Mouse (Mus musculus) stomach, embryonic 14.5 days (tissue): ENCODE data around the gene Sidt2. TPM values are rescaled to one million over a fixed set of nuclear protein-coding genes. Genes with fewer than 3 reads are reported as not detected.

Experiments used
- ATAC-seq: fragments of 200-750 bp; cut with Nextera tagmentation; 2 replicates; pipeline ENCODE4 v1.8.0; 2017; ENCODE audit warnings: low read depth, moderate TSS enrichment; ENCODE audit not compliant: insufficient number of reproducible peaks, insufficient read depth, low FRiP score
- H3K27ac ChIP-seq: fragments of 300-500 bp; sonication (generic); 2 replicates; pipeline ENCODE4 v1.5.1; 2014; ENCODE audit warnings: mild to moderate bottlenecking, low read length, moderate library complexity, mixed read lengths
- H3K27me3 ChIP-seq: fragments of 300-500 bp; sonication (generic); 2 replicates; pipeline ENCODE4 v1.6.1; 2014; ENCODE audit warnings: low read length, control low read depth, mixed read lengths; ENCODE audit not compliant: control insufficient read depth, insufficient read depth
- H3K36me3 ChIP-seq: fragments of 300-500 bp; sonication (generic); 2 replicates; pipeline ENCODE4 v1.6.1; 2014; ENCODE audit warnings: mild to moderate bottlenecking, control low read depth, low read length, moderate library complexity, mixed read lengths; ENCODE audit not compliant: control insufficient read depth, insufficient read depth
- H3K4me1 ChIP-seq: fragments of 300-500 bp; sonication (generic); 2 replicates; pipeline ENCODE4 v1.6.1; 2014; ENCODE audit warnings: low read length, control low read depth, mixed read lengths; ENCODE audit not compliant: control insufficient read depth, insufficient read depth
- H3K4me2 ChIP-seq: fragments of 300-500 bp; sonication (generic); replicated peaks from 2 replicates; pipeline ENCODE4 v1.6.1; 2014; ENCODE audit warnings: low read depth, low read length, control low read depth
- H3K4me3 ChIP-seq: fragments of 300-500 bp; sonication (generic); 2 replicates; pipeline ENCODE4 v1.5.1; 2014; ENCODE audit warnings: low read depth, low read length, control low read depth
- H3K9ac ChIP-seq: fragments of 300-500 bp; sonication (generic); replicated peaks from 2 replicates; pipeline ENCODE4 v1.6.1; 2014; ENCODE audit warnings: low read depth, mild to moderate bottlenecking, control low read depth, low read length, moderate library complexity, mixed read lengths
- H3K9me3 ChIP-seq: fragments of 300-500 bp; sonication (generic); 2 replicates; pipeline ENCODE4 v1.6.1; 2016; ENCODE audit warnings: low read depth, low read length, control low read depth; ENCODE audit not compliant: control insufficient read depth
- WGBS: fragments of 180-500 bp; shearing (Covaris S2); extraction: QIAGEN DNeasy Blood & Tissue Kit; methylation state at CpG from one replicate; pipeline ENCODE4 v1.1.7; 2014; 5-methylcytosine and 5-hydroxymethylcytosine counted together
- polyA plus RNA-seq: library from polyadenylated mRNA; unstranded; fragments of >200 nt; fragmentation: Nextera tagmentation; extraction: Ambion mirVana; gene quantifications from 2 replicates; pipeline ENCODE4 v1.2.1, GENCODE M21; 2014

Sidt2 gene
- polyA plus RNA-seq = 41.5 and 42.1 TPM in 2 replicates

DNA sequence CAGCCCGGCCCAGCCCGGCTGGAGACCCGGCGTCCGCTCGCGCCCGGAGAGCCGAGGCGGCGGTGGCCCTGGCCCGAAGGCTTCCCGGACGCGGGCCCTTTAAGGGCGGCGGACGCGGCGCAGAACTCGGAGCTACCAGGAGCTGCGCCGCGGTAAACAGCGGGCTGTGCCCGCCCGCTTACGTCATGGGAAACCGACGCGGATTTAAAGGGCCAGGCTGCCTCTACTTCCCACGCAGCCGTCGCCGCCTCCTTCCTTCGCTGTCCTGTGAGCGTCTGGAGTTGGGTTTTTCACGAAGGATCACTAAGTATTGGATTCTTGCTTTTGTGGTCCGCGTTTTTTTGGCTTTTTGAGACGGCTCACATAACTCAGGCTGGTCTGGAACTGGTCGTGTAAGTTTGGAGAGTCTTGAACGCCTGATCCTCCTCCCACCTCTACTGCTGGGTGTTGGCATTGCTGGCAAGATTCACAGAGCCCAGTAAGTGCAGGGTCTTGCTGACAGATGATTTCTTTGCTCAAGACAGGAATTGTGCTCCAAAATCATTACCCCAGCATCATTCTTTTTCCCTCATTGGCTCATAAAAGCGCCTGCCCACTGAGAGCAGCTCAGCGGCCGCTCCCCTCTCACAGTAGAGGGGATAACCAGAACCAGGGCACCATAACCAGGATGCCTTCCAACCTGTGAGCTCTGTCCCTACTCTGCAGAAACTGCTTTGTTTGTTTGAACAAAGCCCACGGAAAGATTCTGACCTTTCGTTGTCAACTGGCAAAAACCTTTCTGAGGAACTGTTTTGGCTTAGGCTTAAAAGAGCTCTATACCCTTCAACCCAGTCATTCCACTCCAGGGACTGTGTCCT, at the start of gene Sidt2:
Gene Sidt2, minus strand, starts transcription at position 152 of the 857 bp plus-strand sequence.
- Histone ChIP-seq H3K4me1 (peaks cover 14% of the 10 kb centered on the region), H3K27me3 (no peaks in the 10 kb centered on the region), H3K4me2 (peak within 1 kb of the TSS; percentile 85), H3K9ac (peak within 1 kb of the TSS; percentile 87), H3K36me3 (peaks cover 4% of the 10 kb centered on the region), H3K27ac (peak within 1 kb of the TSS; percentile 80; the same call in 1 of the 2 replicates), H3K4me3 (peak within 1 kb of the TSS; percentile 70), H3K9me3 (no peaks in the 10 kb centered on the region)
- peak; percentile 94 for ATAC-seq
- under 1% methylated on average over 47 of the region's 48 CpGs for WGBS

DNA sequence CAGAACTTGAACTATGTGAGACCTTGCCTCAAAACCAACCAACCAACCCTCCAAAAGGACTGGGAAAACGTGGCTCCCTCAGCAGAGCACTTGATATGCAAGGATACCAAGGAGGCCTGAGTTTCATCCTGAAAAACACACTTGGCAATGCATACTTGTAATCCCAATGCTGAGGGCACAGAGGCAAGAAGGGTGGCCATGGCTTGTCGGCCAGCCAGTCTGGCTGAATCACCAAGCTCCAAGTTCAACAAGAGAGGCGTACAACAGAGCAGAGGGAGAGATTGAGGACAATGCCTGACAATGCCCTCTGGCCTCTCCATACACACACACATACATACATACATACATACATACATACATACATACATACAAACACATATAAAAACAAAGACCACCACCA, 49.5 kb upstream of the Sidt2 start:
- no peak overlapping the region for H3K4me2 ChIP-seq
- no peaks in the 10 kb centered on the region for H3K4me1 ChIP-seq
- no peaks in the 10 kb centered on the region for H3K36me3 ChIP-seq
- no peak for ATAC-seq
- no peak overlapping the region for H3K27ac ChIP-seq
- no peaks in the 10 kb centered on the region for H3K27me3 ChIP-seq
- H3K4me3 ChIP-seq = no peak overlapping the region
- H3K9ac ChIP-seq = no peak overlapping the region
- no peaks in the 10 kb centered on the region for H3K9me3 ChIP-seq
- 70% methylated on average over 3 of the region's 3 CpGs for WGBS

DNA sequence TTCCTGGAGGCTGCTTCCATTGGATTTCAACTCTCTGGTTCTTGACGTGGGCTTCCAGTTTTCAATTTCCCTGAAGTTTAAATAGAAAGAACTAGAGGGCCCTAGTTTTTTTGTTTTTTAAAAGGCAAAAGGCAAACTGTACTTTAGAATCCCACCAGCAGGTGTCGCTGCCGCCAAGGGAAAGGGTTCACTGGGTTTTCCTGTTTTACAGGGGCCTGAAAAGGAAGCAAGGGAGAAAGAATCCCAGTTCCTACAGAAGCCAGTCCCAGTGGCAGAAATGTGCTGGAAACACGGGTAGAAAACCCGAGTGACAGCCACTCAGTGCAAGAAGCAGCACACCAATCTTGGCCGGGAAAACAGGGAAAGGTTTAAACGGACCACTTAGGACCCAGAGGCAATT, 48.7 kb upstream of the Sidt2 start:
- Histone ChIP-seq H3K4me3 (no peak overlapping the region), H3K36me3 (no peaks in the 10 kb centered on the region), H3K9me3 (no peaks in the 10 kb centered on the region), H3K4me1 (no peaks in the 10 kb centered on the region), H3K27me3 (no peaks in the 10 kb centered on the region), H3K9ac (no peak overlapping the region), H3K4me2 (no peak overlapping the region), H3K27ac (no peak overlapping the region)
- 7% methylated on average over 7 of the region's 7 CpGs for WGBS
- ATAC-seq = no peak

DNA sequence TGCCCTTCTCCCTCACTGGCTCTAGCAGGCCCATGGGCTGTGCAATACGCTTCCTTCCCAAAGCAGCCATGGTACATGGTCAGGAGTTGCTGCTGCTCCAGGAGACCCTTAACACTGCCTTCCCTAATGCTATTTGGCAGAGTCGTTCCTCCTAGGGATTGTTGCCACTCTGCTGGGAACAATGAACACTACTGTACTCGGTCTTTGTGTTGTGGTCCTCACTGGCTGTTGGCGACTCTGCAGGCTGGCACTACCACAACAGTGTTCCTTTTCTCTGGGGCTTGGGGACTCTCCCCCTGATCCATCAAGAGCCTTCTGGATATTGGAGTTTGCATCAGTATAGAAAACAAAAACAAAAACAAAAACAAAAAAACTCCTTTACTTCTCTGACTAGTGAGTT, 44.0 kb upstream of the Sidt2 start:
- Histone ChIP-seq H3K27ac (no peak overlapping the region), H3K36me3 (no peaks in the 10 kb centered on the region), H3K9ac (no peak overlapping the region), H3K4me2 (no peak overlapping the region), H3K4me3 (no peak overlapping the region), H3K9me3 (no peaks in the 10 kb centered on the region), H3K4me1 (no peaks in the 10 kb centered on the region), H3K27me3 (no peaks in the 10 kb centered on the region)
- ATAC-seq = no peak
- 83% methylated on average over 4 of the region's 4 CpGs for WGBS

DNA sequence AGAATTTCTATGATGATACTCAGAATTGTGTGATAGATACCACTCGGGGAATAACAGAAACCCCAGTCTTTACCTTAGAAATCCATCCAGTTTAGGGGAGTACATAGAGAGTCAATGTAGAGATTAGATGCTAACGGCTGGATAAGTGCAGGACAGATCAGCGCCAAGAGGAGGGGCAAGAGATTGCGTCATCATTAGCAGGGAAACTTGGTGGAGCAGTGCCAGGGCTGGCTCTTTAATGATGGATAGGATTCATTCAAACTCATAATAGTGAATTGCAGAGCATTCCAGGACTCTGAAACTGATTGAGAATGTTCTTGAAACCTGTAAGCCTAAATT, 30.1 kb upstream of the Sidt2 start:
- H3K27me3 ChIP-seq = no peaks in the 10 kb centered on the region
- WGBS = under 1% methylated on average over 4 of the region's 4 CpGs
- no peaks in the 10 kb centered on the region for H3K36me3 ChIP-seq
- no peaks in the 10 kb centered on the region for H3K9me3 ChIP-seq
- peaks cover 19% of the 10 kb centered on the region for H3K4me1 ChIP-seq
- peak overlapping the region; percentile 81 for H3K4me3 ChIP-seq
- peak overlapping the region; percentile 92 for H3K9ac ChIP-seq
- H3K27ac ChIP-seq = peak overlapping the region; percentile 94
- peak; percentile 80 for ATAC-seq
- H3K4me2 ChIP-seq = peak overlapping the region; percentile 76

DNA sequence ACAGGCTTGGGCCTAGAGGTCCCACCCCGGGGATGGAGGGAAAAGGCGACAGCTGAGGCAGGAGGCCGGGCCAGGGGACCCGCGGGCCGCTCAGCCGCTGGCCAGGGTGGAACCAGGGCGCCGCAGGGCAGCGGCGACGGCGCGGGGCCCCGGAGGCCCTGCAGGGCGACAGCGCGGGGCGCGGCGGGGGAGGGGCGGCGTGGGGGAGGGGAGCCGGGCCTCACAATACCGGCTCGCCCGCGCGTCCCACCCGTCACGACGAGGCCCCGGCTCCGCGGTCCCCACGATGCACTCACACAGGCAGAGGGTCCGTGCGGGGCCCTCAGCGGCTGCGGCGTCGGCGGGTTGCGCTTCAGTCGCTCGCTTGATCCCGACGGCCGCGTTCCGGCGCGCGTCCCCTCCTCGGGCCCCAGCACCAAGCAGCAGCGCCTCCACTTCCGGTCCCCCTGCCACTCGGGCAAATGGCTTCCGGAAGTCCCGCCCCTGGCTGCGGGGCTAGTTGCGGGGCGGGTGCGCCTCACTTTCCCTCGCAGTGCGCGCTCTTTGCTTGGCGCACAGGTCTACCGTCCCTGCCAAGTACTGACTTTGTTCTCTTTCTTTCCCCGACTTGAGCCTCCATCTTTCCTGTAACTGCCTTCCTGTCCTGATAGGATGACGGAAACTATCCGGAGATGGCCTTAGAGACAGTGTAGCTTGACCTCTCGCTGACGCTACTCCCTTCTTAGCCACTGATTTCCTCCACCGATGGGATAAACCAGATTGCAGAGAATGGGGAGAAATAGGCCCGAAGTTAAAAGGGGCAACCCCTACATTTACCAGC, 29.6 kb upstream of the Sidt2 start:
- Histone ChIP-seq H3K4me2 (peak overlapping the region; percentile 76), H3K4me1 (peaks cover 21% of the 10 kb centered on the region), H3K27me3 (no peaks in the 10 kb centered on the region), H3K4me3 (peak overlapping the region; percentile 81), H3K27ac (peak overlapping the region; percentile 94), H3K9ac (peak overlapping the region; percentile 92), H3K36me3 (no peaks in the 10 kb centered on the region), H3K9me3 (no peaks in the 10 kb centered on the region)
- WGBS = under 1% methylated on average over 55 of the region's 76 CpGs
- peak; percentile 88 for ATAC-seq

DNA sequence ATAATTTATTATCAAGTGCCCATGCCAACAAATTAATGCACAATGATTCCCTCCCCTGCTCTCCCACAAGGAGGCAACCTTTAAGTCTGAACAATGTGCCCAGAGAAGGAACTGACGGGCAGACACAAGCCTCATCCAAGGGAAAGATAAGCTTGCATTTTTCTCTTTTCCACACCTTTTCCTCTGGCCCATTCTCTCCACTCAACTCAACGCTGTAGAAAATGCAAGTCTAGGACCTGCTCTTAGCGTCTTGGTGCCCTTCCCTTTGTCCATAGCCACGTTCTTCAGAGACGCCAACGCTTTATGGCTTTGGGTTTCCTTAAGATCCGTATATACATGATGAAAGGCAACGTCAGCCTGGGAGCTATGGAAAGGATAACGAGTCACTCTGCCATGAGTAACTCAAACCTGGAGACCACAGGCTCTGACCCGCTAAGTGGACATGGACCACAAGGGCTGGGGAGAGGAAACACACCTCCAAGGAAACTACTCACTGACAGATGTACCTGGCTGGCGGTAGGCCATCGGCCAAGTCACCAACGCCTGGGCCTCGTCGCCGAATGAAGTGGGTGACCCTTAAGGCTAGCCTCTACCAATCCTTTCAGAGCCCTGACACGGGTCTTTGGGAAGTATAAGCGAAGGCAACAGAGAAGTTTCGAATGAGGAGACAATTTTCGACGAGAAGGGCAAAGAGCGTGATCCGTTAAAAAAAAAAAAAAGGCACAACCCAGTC, 28.8 kb upstream of the Sidt2 start:
- Histone ChIP-seq H3K4me2 (peak overlapping the region; percentile 76), H3K9me3 (no peaks in the 10 kb centered on the region), H3K4me1 (peaks cover 21% of the 10 kb centered on the region), H3K9ac (peak overlapping the region; percentile 92), H3K4me3 (peak overlapping the region; percentile 81), H3K27me3 (no peaks in the 10 kb centered on the region), H3K27ac (peak overlapping the region; percentile 94), H3K36me3 (no peaks in the 10 kb centered on the region; the same call in 1 of the 2 replicates)
- no peak for ATAC-seq
- under 1% methylated on average over 23 of the region's 23 CpGs for WGBS

DNA sequence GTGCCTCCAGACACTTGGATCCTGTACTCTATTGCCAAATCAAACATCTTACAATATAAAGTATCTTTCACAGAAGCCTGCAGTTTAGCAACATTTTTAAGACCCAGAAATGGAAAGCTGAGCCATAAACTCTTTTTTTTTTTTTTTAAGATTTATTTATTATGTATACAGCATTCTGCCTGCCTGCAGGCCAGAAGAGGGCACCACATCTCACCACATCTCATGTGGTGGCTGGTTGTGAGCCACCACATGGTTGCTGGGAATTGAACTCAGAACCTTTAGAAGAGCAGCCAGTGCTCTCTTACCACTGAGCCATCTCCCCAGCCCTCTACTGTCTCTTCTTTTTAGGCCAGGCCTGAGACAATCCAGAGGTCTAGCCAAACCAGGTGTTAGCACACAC, 26.3 kb upstream of the Sidt2 start:
- Histone ChIP-seq H3K4me1 (peaks cover 21% of the 10 kb centered on the region), H3K9me3 (no peaks in the 10 kb centered on the region), H3K4me3 (no peak overlapping the region), H3K36me3 (peaks cover 4% of the 10 kb centered on the region; the same call in 1 of the 2 replicates), H3K27ac (no peak overlapping the region), H3K27me3 (no peaks in the 10 kb centered on the region), H3K9ac (no peak overlapping the region), H3K4me2 (no peak overlapping the region)
- no peak for ATAC-seq
